Mouse (Mus musculus) brain, embryonic 14.5 days (tissue): ENCODE results near the gene Bms1.

Source experiments
- CTCF ChIP-seq: fragments of 200-500 bp; IDR thresholded peaks from 2 replicates; pipeline ENCODE4 v1.5.1; 2012; ENCODE audit warnings: inconsistent platforms, mild to moderate bottlenecking, moderate library complexity, borderline replicate concordance; ENCODE audit not compliant: insufficient read depth, insufficient read length; ENCODE audit errors: extremely low read depth
- POLR2A ChIP-seq: fragments of 200-500 bp; IDR thresholded peaks from 2 replicates; pipeline ENCODE4 v1.6.1; 2012; ENCODE audit warnings: mild to moderate bottlenecking, inconsistent platforms, borderline replicate concordance; ENCODE audit not compliant: poor library complexity, insufficient read depth, insufficient read length, severe bottlenecking; ENCODE audit errors: extremely low read depth

GRCm38 (mm10) chr6:118372794-118373193, 46.5 kb downstream of the Bms1 start:
- no peak for TF ChIP-seq CTCF
- TF ChIP-seq POLR2A = no peak
